Mouse (Mus musculus): Measurements from ENCODE around the gene Ptprt. TPM values are rescaled to one million over a fixed set of nuclear protein-coding genes. Genes with fewer than 3 reads are reported as not detected.

Gene Ptprt
- total and polyA plus RNA-seq, 3 experiments = 0.02 to 0.36 (median 0.08) TPM

DNA sequence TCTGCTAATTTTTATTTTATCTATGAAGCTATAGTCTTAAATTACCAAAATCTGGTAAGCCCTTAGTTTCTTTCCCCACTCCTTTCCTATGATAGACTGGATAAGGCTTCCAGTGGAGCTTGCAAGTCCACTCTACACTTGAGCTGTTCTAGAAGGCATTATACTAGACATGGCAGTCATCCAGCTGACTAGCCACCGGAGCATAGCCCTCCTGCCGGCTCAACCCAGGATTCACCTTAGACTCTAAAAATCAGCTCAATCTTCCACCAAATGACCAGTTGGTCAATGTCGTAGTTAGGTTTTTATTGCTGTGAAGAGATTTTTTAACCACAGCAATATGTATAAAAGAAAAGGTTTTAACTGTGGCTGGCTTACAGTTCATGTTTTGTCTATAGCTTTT lies 608.1 kb downstream of the Ptprt start:
- no peak for TF ChIP-seq CTCF (IDR thresholded peaks at IDR 0.05)
- no peak for TF ChIP-seq EP300 (IDR thresholded peaks at IDR 0.05; ENCODE audit: insufficient read depth, low read depth, low read length)
- TF ChIP-seq POLR2A (IDR thresholded peaks at IDR 0.05; ENCODE audit: insufficient read depth, low read depth, low read length) = no peak
- intact Hi-C loops (cut with DNase I) = no loop called here
- Histone ChIP-seq H3K4me3 (no peak overlapping the region), H3K36me3 (ENCODE audit: control insufficient read depth, insufficient read depth, low read length) (no peaks in the 10 kb centered on the region), H3K27me3 (ENCODE audit: control insufficient read depth, insufficient read depth, low read length) (no peaks in the 10 kb centered on the region), H3K9ac (ENCODE audit: low read depth, low read length) (no peak overlapping the region), H3K4me1 (ENCODE audit: control insufficient read depth, insufficient read depth, low read length) (no peaks in the 10 kb centered on the region), H3K27ac (no peak overlapping the region), H3K79me2 (replicated peaks; ENCODE audit: control insufficient read depth, insufficient read depth, low read length) (no peaks in the 10 kb centered on the region)
- DNase-seq = no peak
- WGBS = 90% methylated on average over 3 of the region's 3 CpGs

DNA sequence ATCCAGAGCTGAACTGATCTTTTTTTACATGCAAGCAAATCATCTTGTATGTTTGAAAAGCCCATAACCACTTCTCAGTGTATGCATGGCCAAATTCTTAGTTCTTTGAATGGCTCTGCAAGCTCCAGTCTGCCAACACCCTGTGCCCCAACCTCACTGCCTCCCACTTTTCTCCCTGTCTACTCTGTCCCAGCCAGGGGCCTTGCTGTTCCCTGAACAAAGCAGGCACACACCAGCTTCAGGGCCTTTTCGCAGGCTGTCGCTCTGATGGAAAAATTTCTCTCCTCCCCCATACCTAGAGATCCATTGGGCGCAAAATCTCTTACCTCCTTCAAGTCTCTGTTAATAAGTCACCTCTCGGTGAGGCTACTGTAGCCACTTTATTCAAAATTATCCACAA lies 610.7 kb downstream of the Ptprt start:
- Histone ChIP-seq H3K4me3 (no peak overlapping the region), H3K79me2 (replicated peaks; ENCODE audit: control insufficient read depth, insufficient read depth, low read length) (no peaks in the 10 kb centered on the region), H3K27ac (no peak overlapping the region), H3K4me1 (ENCODE audit: control insufficient read depth, insufficient read depth, low read length) (no peaks in the 10 kb centered on the region), H3K27me3 (ENCODE audit: control insufficient read depth, insufficient read depth, low read length) (no peaks in the 10 kb centered on the region), H3K36me3 (ENCODE audit: control insufficient read depth, insufficient read depth, low read length) (no peaks in the 10 kb centered on the region), H3K9ac (ENCODE audit: low read depth, low read length) (no peak overlapping the region)
- TF ChIP-seq CTCF (IDR thresholded peaks at IDR 0.05) = no peak
- no peak for TF ChIP-seq POLR2A (IDR thresholded peaks at IDR 0.05; ENCODE audit: insufficient read depth, low read depth, low read length)
- no peak for TF ChIP-seq EP300 (IDR thresholded peaks at IDR 0.05; ENCODE audit: insufficient read depth, low read depth, low read length)
- WGBS = 84% methylated on average over 4 of the region's 4 CpGs
- DNase-seq = no peak
- intact Hi-C loops (cut with DNase I) = no loop called here

DNA sequence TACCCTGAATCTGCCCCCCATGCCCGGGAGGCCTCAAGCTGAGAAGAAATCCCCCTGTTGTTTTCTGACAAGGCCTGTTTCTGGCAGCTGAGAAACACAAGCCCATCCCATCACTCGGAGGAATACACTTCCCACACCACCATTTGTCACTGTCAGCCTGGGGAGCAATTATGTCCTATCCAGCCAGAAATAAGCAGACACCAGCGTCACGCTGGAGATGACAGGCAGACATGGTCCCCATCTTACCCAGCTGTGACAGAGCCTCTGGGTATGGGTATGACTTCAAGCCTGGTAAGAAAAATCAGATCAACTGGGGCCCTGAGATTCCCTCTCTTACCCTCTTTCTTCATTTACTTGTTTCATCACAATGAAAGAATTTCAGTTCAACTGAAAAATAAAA lies 625.3 kb downstream of the Ptprt start:
- no peak for DNase-seq
- Histone ChIP-seq H3K79me2 (replicated peaks; ENCODE audit: control insufficient read depth, insufficient read depth, low read length) (no peaks in the 10 kb centered on the region), H3K27ac (no peak overlapping the region), H3K4me1 (ENCODE audit: control insufficient read depth, insufficient read depth, low read length) (no peaks in the 10 kb centered on the region), H3K4me3 (no peak overlapping the region), H3K27me3 (ENCODE audit: control insufficient read depth, insufficient read depth, low read length) (no peaks in the 10 kb centered on the region), H3K36me3 (ENCODE audit: control insufficient read depth, insufficient read depth, low read length) (no peaks in the 10 kb centered on the region), H3K9ac (ENCODE audit: low read depth, low read length) (no peak overlapping the region)
- TF ChIP-seq CTCF (IDR thresholded peaks at IDR 0.05) (no peak), POLR2A (IDR thresholded peaks at IDR 0.05; ENCODE audit: insufficient read depth, low read depth, low read length) (no peak), EP300 (IDR thresholded peaks at IDR 0.05; ENCODE audit: insufficient read depth, low read depth, low read length) (no peak)
- intact Hi-C loops (cut with DNase I) = no loop called here
- 62% methylated on average over 4 of the region's 4 CpGs for WGBS

DNA sequence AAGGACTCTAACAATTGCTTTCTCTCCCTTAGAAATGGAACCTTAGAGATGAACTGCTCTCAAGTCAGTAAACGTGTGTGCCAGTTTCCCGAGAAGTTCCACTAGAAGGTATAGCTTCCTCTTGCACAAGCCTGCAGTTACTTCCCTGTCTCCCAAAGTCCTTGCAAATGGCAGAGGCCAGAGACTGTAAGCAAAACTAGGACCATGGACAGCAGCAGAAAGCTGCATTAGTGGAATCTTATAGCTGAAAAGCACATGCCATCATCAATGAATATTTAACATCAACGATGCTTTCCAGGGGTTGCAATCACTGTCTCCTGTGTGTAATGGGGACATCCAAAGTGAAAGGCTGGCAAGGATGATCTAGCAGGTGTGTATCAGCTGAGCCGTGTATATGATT lies 629.3 kb downstream of the Ptprt start:
- WGBS = 50% methylated on average over 4 of the region's 4 CpGs
- TF ChIP-seq EP300 (IDR thresholded peaks at IDR 0.05; ENCODE audit: insufficient read depth, low read depth, low read length) = no peak
- no peak for TF ChIP-seq POLR2A (IDR thresholded peaks at IDR 0.05; ENCODE audit: insufficient read depth, low read depth, low read length)
- TF ChIP-seq CTCF (IDR thresholded peaks at IDR 0.05) = no peak
- Histone ChIP-seq H3K79me2 (replicated peaks; ENCODE audit: control insufficient read depth, insufficient read depth, low read length) (no peaks in the 10 kb centered on the region), H3K27me3 (ENCODE audit: control insufficient read depth, insufficient read depth, low read length) (no peaks in the 10 kb centered on the region), H3K36me3 (ENCODE audit: control insufficient read depth, insufficient read depth, low read length) (no peaks in the 10 kb centered on the region), H3K27ac (no peak overlapping the region), H3K4me1 (ENCODE audit: control insufficient read depth, insufficient read depth, low read length) (no peaks in the 10 kb centered on the region), H3K9ac (ENCODE audit: low read depth, low read length) (no peak overlapping the region), H3K4me3 (no peak overlapping the region)
- no peak for DNase-seq
- intact Hi-C loops (cut with DNase I) = no loop called here

DNA sequence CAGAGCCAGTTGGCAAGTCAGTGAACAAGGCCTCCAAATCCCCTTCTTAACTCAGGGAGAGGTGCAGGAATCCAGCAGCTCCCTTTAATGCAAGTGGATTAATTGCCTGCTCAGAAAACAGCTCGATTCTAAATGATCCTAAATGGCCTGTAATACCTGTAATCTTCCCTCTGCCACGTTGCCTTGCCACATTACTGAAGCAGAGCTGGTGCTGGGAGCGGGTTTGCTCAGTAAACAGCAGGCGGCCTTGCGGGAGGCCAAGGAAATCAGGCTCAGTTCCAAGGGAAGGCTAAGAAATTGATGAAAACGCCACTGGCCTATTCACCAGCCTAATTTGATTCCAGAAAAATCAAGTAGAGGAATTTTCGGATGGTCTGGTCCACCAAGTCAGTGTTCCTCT lies 659.9 kb downstream of the Ptprt start:
- TF ChIP-seq POLR2A (IDR thresholded peaks at IDR 0.05; ENCODE audit: insufficient read depth, low read depth, low read length) (no peak), CTCF (IDR thresholded peaks at IDR 0.05) (no peak), EP300 (IDR thresholded peaks at IDR 0.05; ENCODE audit: insufficient read depth, low read depth, low read length) (no peak)
- no peak overlapping the region for H3K9ac ChIP-seq (ENCODE audit: low read depth, low read length)
- no peak overlapping the region for H3K27ac ChIP-seq
- 56% methylated on average over 7 of the region's 7 CpGs for WGBS
- DNase-seq = no peak
- intact Hi-C loops (cut with DNase I) = no loop called here
- H3K4me1 ChIP-seq (ENCODE audit: control insufficient read depth, insufficient read depth, low read length) = no peaks in the 10 kb centered on the region
- H3K79me2 ChIP-seq (replicated peaks; ENCODE audit: control insufficient read depth, insufficient read depth, low read length) = no peaks in the 10 kb centered on the region
- H3K36me3 ChIP-seq (ENCODE audit: control insufficient read depth, insufficient read depth, low read length) = no peaks in the 10 kb centered on the region
- no peak overlapping the region for H3K4me3 ChIP-seq
- no peaks in the 10 kb centered on the region for H3K27me3 ChIP-seq (ENCODE audit: control insufficient read depth, insufficient read depth, low read length)

DNA sequence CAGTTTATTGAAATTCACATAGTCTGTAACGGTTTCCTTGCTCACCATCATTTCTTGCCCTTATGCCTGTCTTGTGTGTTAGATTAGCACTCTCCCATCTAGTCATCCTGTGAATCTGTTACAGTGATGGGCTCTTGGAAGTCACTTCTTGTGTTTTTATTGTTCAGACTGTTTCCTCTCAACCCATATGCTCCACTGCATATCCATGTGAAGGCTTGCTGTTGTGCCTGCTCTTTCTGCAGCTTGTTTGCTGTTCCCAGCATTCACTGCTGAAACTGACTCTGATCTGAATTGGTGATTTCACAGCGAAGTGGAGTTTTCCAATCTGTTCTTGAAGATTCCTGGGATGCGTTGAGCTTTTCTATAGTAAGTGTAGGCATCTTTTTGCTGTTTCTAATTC lies 678.6 kb downstream of the Ptprt start:
- H3K9ac ChIP-seq (ENCODE audit: low read depth, low read length) = no peak overlapping the region
- no peaks in the 10 kb centered on the region for H3K79me2 ChIP-seq (replicated peaks; ENCODE audit: control insufficient read depth, insufficient read depth, low read length)
- H3K4me1 ChIP-seq (ENCODE audit: control insufficient read depth, insufficient read depth, low read length) = no peaks in the 10 kb centered on the region
- H3K36me3 ChIP-seq (ENCODE audit: control insufficient read depth, insufficient read depth, low read length) = no peaks in the 10 kb centered on the region
- H3K4me3 ChIP-seq = no peak overlapping the region
- no peaks in the 10 kb centered on the region for H3K27me3 ChIP-seq (ENCODE audit: control insufficient read depth, insufficient read depth, low read length)
- TF ChIP-seq EP300 (IDR thresholded peaks at IDR 0.05; ENCODE audit: insufficient read depth, low read depth, low read length) = no peak
- no peak for TF ChIP-seq CTCF (IDR thresholded peaks at IDR 0.05)
- TF ChIP-seq POLR2A (IDR thresholded peaks at IDR 0.05; ENCODE audit: insufficient read depth, low read depth, low read length) = no peak
- WGBS = 58% methylated on average over 3 of the region's 3 CpGs
- intact Hi-C loops (cut with DNase I) = no loop called here
- no peak overlapping the region for H3K27ac ChIP-seq
- DNase-seq = no peak

All from heart, adult 2 months (tissue).